ENCODE assay signal across 8 mouse cellular contexts in the genomic region with DNA sequence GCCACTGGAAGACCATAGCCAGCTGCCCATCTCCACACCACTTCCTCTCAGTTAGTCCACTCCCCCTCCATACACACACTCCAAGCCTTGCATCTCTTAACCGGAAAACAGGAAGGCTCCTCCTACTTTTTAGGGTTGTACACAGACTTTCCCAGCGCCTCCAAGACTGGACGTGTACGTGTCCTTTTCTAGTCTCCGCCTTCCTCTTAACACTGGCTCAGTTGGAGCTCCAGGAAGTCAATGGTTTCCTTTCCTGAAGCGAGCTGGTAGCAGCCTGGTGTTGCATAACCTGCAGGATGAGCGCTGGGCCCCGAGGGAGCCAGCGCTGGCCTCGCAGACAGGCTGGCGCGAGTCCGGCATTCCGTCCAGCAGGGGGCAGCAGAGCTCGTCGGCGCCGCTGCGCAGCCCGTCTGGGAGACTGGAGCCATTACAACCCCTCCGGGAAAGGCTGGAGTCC.
DNase-seq lines count a peak whose midpoint lies in the region; ATAC-seq lines count a peak whose summit lies in the region.

No protein-coding gene starts in this region.

- peak overlapping the region; percentile 15 for H3K4me3 ChIP-seq in intestine, embryonic 15.5 days (replicated peaks)

- no peaks in the 10 kb centered on the region for H3K36me3 ChIP-seq in intestine, embryonic 15.5 days

- no peaks in the 10 kb centered on the region for H3K27me3 ChIP-seq in intestine, embryonic 15.5 days (replicated peaks)

- intact Hi-C loops in left cerebral cortex, postnatal 14 days (cut with DNase I): loop anchor here (2.0 to 10.0 kb wide), 3 partner anchors 140 to 337 kb away; a partner anchor contains a TSS

- no peaks in the 10 kb centered on the region; the same call in 1 of the 2 replicates for H3K4me1 ChIP-seq in intestine, embryonic 15.5 days (replicated peaks)

- H3K27ac ChIP-seq in intestine, embryonic 15.5 days: peak overlapping the region; percentile 66

- ATAC-seq in intestine, embryonic 15.5 days: peak; percentile 96
- ATAC-seq in megakaryocyte-erythroid progenitor cell, adult 5-6 weeks (replicated peaks; ENCODE audit: low FRiP score, low TSS enrichment, poor library complexity, severe bottlenecking): peak; percentile 97

- 1% methylated on average over 21 of the region's 21 CpGs for WGBS in intestine, embryonic 15.5 days

- peak; percentile 99 for DNase-seq in adrenal gland, postnatal 10 days
- DNase-seq in embryo, embryonic 9.5 days (ENCODE audit: extremely low spot score): peak; percentile 93
- peak; percentile 96 for DNase-seq in gastrocnemius, postnatal 4 days (ENCODE audit: low spot score in 2 of 2)
- DNase-seq in left cerebral cortex, postnatal 14 days (ENCODE audit: low spot score in 2 of 2): peak; percentile 91 to 94
- peak; percentile 95 for DNase-seq in right cerebral cortex, postnatal 14 days
- peak; percentile 88 to 94 for DNase-seq in urinary bladder, postnatal 36 days (ENCODE audit: low spot score in 2 of 2)

- no peak overlapping the region for H3K9ac ChIP-seq in intestine, embryonic 15.5 days

- peak overlapping the region; percentile 49 for H3K4me2 ChIP-seq in intestine, embryonic 15.5 days (replicated peaks)

- H3K9me3 ChIP-seq in intestine, embryonic 15.5 days: no peaks in the 10 kb centered on the region

Comparison
In these comparisons a context has a peak if more than half of its experiments do, and no peak if none do; other contexts are left out.
1. Peak in every context shown above with its lines: DNase-seq, ATAC-seq, H3K4me3 ChIP-seq and H3K27ac ChIP-seq.